Mouse (Mus musculus) myocyte (in vitro differentiated cells): ENCODE data around the gene Vwa8. TPM values are rescaled to one million over a fixed set of nuclear protein-coding genes. Genes with fewer than 3 reads are reported as not detected.

ENCODE experiments used
- H3K27me3 ChIP-seq: one replicate; pipeline ENCODE4 v1.6.1; 2011; ENCODE audit not compliant: control insufficient read depth, insufficient read depth, insufficient read length
- H3K36me3 ChIP-seq: one replicate; pipeline ENCODE4 v1.6.1; 2011; ENCODE audit not compliant: control insufficient read depth, insufficient read depth
- H3K4me2 ChIP-seq: one replicate; pipeline ENCODE4 v1.6.1; 2011; ENCODE audit warnings: low read depth, control low read depth
- H3K4me3 ChIP-seq: one replicate; pipeline ENCODE4 v1.5.1; 2011; ENCODE audit warnings: mild to moderate bottlenecking, control low read depth, moderate library complexity
- H3K79me2 ChIP-seq: one replicate; pipeline ENCODE4 v1.6.1; 2011; ENCODE audit not compliant: control insufficient read depth, insufficient read depth
- H3ac ChIP-seq: one replicate; pipeline ENCODE4 v1.6.1; 2011; ENCODE audit not compliant: control insufficient read depth, insufficient read length
- CEBPB ChIP-seq: IDR thresholded peaks from 2 replicates; pipeline ENCODE4 v1.6.1; 2011; ENCODE audit warnings: mild to moderate bottlenecking, moderate library complexity; ENCODE audit not compliant: poor library complexity, insufficient read depth, severe bottlenecking
- E2F4 ChIP-seq: IDR thresholded peaks from one replicate; pipeline ENCODE4 v1.6.1; 2011; ENCODE audit warnings: mild to moderate bottlenecking, control low read depth, moderate library complexity; ENCODE audit not compliant: insufficient read depth
- MAX ChIP-seq: IDR thresholded peaks from one replicate; pipeline ENCODE4 v1.6.1; 2011; ENCODE audit warnings: low read depth, mild to moderate bottlenecking, control low read depth
- MYOD1 ChIP-seq, 3 experiments: IDR thresholded peaks; one replicate each; pipeline ENCODE4 v1.6.1; 2011; ENCODE audit warnings: control low read depth in 2 of 3, low read depth in 2 of 3, mild to moderate bottlenecking in 2 of 3, moderate library complexity in 1 of 3; ENCODE audit not compliant: insufficient read length in 2 of 3, control insufficient read depth in 1 of 3
- MYOG ChIP-seq, 3 experiments: IDR thresholded peaks; one replicate each; pipeline ENCODE4 v1.6.1; 2011; ENCODE audit warnings: control low read depth in 2 of 3, low read depth in 2 of 3, mild to moderate bottlenecking in 2 of 3; ENCODE audit not compliant: insufficient read length in 2 of 3, control insufficient read depth in 1 of 3, insufficient read depth in 1 of 3
- POLR2A ChIP-seq: IDR thresholded peaks from one replicate; pipeline ENCODE4 v1.6.1; 2011; ENCODE audit warnings: low read depth, mild to moderate bottlenecking, control low read depth, moderate library complexity; ENCODE audit not compliant: insufficient read length
- POLR2AphosphoS2 ChIP-seq: IDR thresholded peaks from one replicate; pipeline ENCODE4 v1.6.1; 2011; ENCODE audit warnings: low read depth, control low read depth; ENCODE audit not compliant: insufficient read length
- REST ChIP-seq: IDR thresholded peaks from one replicate; pipeline ENCODE4 v1.6.1; 2011; ENCODE audit warnings: mild to moderate bottlenecking, control low read depth, moderate library complexity; ENCODE audit not compliant: insufficient read depth, insufficient read length
- SRF ChIP-seq: IDR thresholded peaks from one replicate; pipeline ENCODE4 v1.6.1; 2011; ENCODE audit warnings: low read depth; ENCODE audit not compliant: control insufficient read depth, insufficient read length
- TCF12 ChIP-seq: IDR thresholded peaks from one replicate; pipeline ENCODE4 v1.6.1; 2011; ENCODE audit warnings: mild to moderate bottlenecking, control low read depth; ENCODE audit not compliant: poor library complexity, insufficient read depth, severe bottlenecking
- TCF3 ChIP-seq: IDR thresholded peaks from one replicate; pipeline ENCODE4 v1.6.1; 2011; ENCODE audit warnings: low read depth, control low read depth; ENCODE audit not compliant: insufficient read length
- USF1 ChIP-seq: IDR thresholded peaks from one replicate; pipeline ENCODE4 v1.6.1; 2011; ENCODE audit warnings: low read depth, mild to moderate bottlenecking, control low read depth, moderate library complexity
- polyA plus RNA-seq: library from polyadenylated mRNA; unstranded; fragments of >200 nt; fragmentation: generic; extraction: Trizol; gene quantifications from one replicate; pipeline ENCODE4 v1.2.1, GENCODE M21; 2012; ENCODE audit warnings: missing spikeins

The Vwa8 gene
- polyA plus RNA-seq, 1 experiment: 20.1 TPM

DNA sequence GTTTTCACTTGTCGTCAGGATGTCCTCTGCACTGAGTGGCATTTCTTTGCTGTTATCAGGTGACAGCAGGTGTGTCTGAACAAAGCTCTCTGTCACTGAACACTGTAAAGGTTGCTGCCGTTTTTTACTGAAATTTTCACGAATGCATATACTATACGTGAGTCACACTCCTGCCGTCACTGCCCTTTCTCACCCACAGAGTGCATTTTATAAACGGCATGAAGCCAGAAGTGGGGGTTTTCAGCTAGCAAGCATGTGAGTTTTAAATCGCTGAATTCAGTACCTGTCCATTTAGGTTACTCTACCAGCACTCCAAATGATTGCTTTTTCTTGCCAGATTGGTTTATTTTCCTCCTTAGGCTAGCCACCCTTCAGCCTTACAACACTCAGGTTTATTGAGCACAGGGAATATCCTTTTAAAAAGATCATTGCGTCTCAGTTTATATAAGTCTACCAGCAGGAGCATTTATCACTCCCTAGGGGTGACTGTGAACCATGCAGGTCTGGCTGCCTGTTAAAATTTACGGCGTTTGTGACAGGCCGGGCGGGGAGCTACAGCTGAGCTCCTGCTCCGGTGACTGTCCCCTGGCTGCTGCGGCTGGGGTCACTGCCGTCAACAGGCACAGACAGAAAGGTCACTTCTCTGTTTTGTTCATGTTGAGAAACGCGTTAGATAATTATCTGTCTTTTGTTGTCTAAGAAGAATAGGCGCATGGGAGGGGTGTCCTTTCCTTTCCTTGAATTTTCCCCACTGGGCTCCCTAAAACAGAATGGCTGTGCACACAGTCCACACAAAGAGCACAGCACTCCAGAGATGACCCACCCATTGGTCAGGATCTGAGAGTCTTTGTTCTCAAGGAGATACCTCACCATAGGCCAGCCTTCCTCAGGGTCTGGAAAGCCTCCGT lies 291.3 kb downstream of the Vwa8 start:
- Histone ChIP-seq H3ac (no peak overlapping the region), H3K27me3 (no peaks in the 10 kb centered on the region), H3K79me2 (no peaks in the 10 kb centered on the region), H3K36me3 (no peaks in the 10 kb centered on the region), H3K4me2 (no peak overlapping the region), H3K4me3 (no peak overlapping the region)
- TF ChIP-seq MYOD1 (IDR thresholded peaks at IDR 0.05; ENCODE audit: control insufficient read depth in 1 of 3, insufficient read length in 2 of 3, low read depth in 2 of 3) (no peak), MYOG (IDR thresholded peaks at IDR 0.05; ENCODE audit: control insufficient read depth in 1 of 3, insufficient read depth in 1 of 3, insufficient read length in 2 of 3, low read depth in 2 of 3) (no peak), POLR2AphosphoS2 (no peak), TCF3 (no peak), POLR2A (no peak)

DNA sequence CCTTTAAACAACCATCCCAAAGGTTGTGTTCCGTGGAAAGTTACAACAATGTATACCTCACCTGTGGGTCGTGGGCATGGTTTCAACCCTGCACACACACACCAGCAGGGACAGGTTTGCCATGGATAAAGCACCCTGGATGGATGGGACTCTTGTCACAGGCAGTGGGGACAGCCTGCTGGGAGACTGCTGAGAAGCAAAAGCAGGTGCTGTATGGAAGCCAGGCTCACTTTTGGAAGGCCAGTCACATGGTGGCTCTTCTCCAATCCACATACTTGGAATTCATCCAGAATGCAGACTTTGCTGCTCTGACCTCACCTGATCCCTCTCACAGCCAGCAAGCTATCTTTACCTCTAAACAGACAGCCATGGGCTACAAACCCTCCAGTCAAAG lies 292.0 kb downstream of the Vwa8 start:
- no peaks in the 10 kb centered on the region for H3K36me3 ChIP-seq
- no peaks in the 10 kb centered on the region for H3K27me3 ChIP-seq
- no peak overlapping the region for H3K4me2 ChIP-seq
- H3K4me3 ChIP-seq: no peak overlapping the region
- no peak overlapping the region for H3ac ChIP-seq
- no peaks in the 10 kb centered on the region for H3K79me2 ChIP-seq
- no peak for TF ChIP-seq SRF
- TF ChIP-seq TCF3: no peak
- TF ChIP-seq POLR2AphosphoS2: no peak
- TF ChIP-seq POLR2A: no peak
- no peak for TF ChIP-seq E2F4
- no peak for TF ChIP-seq CEBPB
- TF ChIP-seq MAX: no peak
- no peak for TF ChIP-seq TCF12
- TF ChIP-seq REST: no peak
- TF ChIP-seq USF1: no peak
- TF ChIP-seq MYOD1 (IDR thresholded peaks at IDR 0.05; ENCODE audit: control insufficient read depth in 1 of 3, insufficient read length in 2 of 3, low read depth in 2 of 3): no peak
- no peak for TF ChIP-seq MYOG (IDR thresholded peaks at IDR 0.05; ENCODE audit: control insufficient read depth in 1 of 3, insufficient read depth in 1 of 3, insufficient read length in 2 of 3, low read depth in 2 of 3)

DNA sequence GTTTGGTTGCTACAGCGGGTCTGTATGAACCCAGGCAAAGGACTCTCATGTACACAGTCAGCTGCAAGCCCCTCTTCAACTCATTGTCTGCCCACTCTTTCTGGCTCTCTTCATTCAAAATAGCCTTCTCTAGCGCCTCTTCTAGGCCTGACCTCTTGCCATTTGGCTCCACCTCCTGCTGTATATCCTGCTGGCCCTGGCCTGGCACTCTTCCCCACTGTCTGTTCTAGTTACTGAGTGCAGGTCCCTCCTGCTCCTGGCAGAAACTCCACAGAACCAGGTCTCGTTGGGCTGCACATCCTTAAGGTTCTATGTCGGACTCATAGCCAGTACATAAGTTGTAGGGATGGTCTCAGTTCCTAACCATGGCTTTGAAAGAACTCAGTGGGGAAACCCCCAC lies 293.5 kb downstream of the Vwa8 start:
- no peaks in the 10 kb centered on the region for H3K79me2 ChIP-seq
- H3ac ChIP-seq: no peak overlapping the region
- no peaks in the 10 kb centered on the region for H3K36me3 ChIP-seq
- no peak overlapping the region for H3K4me2 ChIP-seq
- H3K4me3 ChIP-seq: no peak overlapping the region
- TF ChIP-seq POLR2A (no peak), CEBPB (no peak), TCF3 (no peak), E2F4 (no peak), REST (no peak), MYOD1 (IDR thresholded peaks at IDR 0.05; ENCODE audit: control insufficient read depth in 1 of 3, insufficient read length in 2 of 3, low read depth in 2 of 3) (no peak), SRF (no peak), MAX (no peak), TCF12 (no peak), MYOG (IDR thresholded peaks at IDR 0.05; ENCODE audit: control insufficient read depth in 1 of 3, insufficient read depth in 1 of 3, insufficient read length in 2 of 3, low read depth in 2 of 3) (no peak), USF1 (no peak), POLR2AphosphoS2 (no peak)
- no peaks in the 10 kb centered on the region for H3K27me3 ChIP-seq

DNA sequence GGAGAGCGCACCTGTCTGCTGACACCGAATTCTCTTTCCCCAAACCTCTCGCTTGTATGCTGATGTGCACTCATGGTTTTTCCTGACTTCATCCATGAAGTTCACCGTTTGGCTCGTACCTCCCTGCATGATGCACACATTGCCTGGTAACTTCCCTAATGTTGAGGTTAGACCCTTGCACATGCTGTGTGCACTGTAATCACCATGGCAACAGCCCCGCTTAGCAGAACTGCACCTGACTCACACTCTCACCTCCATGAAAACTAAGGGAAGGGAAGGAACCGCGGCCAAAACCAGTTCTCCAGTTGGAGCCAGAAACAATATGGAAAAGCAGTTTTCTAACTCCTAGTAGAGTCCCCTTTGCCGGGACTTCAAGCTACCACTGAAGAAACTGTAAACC lies 294.8 kb downstream of the Vwa8 start:
- TF ChIP-seq MYOG (IDR thresholded peaks at IDR 0.05; ENCODE audit: control insufficient read depth in 1 of 3, insufficient read depth in 1 of 3, insufficient read length in 2 of 3, low read depth in 2 of 3) (no peak), POLR2A (no peak), POLR2AphosphoS2 (no peak), MAX (no peak), E2F4 (no peak), TCF3 (no peak), SRF (no peak), USF1 (no peak), REST (no peak), MYOD1 (IDR thresholded peaks at IDR 0.05; ENCODE audit: control insufficient read depth in 1 of 3, insufficient read length in 2 of 3, low read depth in 2 of 3) (no peak), TCF12 (no peak), CEBPB (no peak)
- Histone ChIP-seq H3K79me2 (no peaks in the 10 kb centered on the region), H3ac (no peak overlapping the region), H3K36me3 (no peaks in the 10 kb centered on the region), H3K27me3 (no peaks in the 10 kb centered on the region), H3K4me3 (no peak overlapping the region), H3K4me2 (no peak overlapping the region)
